Mouse (Mus musculus) kidney, postnatal 10 days (tissue): ENCODE data around the gene Sun1.

Source experiments
- DNase-seq: peaks from one replicate; pipeline ENCODE4 v3.0.0; 2021; ENCODE audit warnings: mixed read lengths

Gene Sun1

DNA sequence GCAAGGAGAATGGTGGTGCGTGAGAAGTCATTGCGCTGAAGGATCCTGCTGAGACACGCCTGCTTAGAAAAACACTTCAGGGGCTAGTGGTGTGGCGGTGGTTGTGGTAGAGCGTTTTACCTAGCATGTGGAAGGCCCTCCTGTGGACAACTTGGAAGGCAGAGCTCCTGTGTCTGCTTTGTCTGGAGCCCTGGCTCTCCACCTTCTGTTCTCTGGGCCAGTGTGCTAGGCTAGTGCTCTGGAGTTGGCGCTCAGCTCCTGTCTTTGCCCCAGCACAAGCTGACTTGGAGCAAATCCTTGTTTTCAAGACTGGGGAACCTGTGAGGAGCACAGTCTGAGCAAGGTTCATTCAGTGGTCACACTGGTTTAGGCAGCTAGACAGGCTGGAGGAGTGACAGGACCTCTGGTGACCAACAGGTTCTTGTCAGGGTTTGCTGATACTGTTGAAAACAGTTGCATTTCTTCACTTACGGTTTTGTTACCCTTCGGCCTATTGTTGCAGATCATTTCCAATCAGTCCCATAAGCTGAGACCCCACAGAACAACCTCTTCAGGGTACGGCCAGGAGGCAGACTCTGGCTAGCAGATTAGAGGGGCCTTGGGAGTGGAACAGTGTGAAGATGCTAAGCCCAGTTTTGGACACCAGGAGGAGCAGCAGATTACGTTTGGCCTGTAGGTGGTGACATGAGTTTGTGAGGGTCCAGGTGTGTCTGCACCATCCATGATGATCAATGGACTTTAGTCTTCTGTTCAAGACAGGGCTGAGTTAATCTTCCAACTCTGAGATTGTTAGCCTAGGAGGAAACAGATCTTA is 8.6 kb downstream of the Sun1 start:
- no peak for DNase-seq

DNA sequence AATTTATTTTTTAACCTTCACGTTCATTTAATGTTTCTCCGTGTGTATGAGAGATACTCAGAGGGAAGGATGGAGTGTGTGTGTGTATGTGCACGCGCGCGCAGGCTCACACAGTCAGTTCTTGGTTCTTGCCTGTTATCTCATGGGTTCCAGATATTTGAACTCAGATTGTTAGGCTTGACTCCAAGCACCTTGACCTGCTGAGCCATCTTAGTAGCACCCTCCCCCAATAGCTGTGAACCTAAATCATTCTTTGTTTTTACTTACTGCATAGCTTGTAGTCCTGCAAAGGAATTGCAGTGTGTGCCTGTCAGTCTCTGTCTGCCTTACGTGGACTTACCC is 9.2 kb downstream of the Sun1 start:
- DNase-seq, result no peak

GRCm38 (mm10) chr5:139211737-139212385 is 11.4 kb downstream of the Sun1 start:
- DNase-seq, result no peak

DNA sequence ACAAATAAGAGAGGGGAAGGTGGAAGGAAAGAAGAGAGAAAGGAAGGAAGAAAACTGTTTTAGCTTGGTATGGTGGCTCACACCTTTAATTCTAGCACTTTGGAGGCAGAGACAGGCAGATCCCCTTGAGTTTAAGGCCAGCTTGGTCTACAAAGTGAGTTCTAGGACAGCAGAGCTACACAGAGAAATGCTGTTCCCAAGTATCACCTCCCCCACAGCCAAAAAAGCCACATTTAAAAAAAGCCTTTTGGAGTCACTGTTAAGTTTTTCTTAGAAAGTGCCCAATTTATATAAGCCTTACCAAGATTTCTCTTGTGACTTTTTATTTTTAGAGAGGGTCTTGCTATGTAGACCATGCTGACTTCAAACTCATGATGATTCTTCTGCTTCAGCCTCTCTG is 13.9 kb downstream of the Sun1 start:
- DNase-seq, result no peak

DNA sequence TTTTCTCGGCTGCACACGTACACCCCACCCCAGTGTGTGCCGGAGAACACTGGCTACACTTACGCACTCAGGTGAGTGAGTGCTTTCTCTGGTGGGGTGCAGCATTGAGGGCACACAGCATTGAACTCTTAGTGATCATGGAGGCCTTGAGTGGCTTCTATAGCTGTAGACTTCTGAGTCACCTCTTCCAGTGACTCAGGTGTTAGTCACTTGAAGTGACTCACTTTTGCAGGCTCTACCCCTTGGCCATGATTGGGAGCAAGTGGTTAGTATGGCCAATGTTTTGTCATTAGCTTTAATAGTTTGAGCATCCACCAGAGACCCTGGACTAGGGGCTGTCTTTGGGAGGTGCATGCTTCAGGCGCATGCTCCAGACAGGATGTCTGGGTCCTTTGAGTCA is 14.7 kb downstream of the Sun1 start:
- no peak for DNase-seq

- DNase-seq, result no peak
Observed at GRCm38 (mm10) chr5:139216121-139216520, 15.7 kb downstream of the Sun1 start.

- no peak for DNase-seq
Observed at GRCm38 (mm10) chr5:139216774-139217173, 16.3 kb downstream of the Sun1 start.

DNA sequence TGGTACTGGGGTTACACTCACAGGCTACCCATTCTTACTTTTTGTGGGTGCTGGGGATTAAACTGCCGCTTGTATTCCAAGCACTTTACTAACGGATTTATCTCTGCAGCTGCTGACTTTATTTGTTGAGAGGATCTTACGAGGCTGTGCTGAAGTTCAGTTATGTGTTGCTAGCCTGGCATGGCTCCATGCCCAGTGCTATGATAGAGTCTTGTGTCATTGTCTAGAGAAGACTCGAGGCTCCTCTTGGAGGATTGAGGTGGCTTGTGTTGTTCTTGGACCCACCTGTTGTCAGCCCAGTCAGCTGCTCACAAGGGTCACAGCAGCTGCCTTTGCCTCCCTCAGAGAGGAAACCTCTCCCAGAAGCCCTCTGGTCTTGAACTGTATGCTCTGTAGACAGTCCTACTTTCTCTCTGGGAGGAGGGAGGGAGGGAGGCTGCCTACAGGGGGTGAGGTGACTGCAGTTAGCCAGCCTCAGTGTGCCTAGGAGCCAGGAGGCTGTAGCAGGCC is 19.6 kb downstream of the Sun1 start:
- peak; percentile 29 for DNase-seq

DNA sequence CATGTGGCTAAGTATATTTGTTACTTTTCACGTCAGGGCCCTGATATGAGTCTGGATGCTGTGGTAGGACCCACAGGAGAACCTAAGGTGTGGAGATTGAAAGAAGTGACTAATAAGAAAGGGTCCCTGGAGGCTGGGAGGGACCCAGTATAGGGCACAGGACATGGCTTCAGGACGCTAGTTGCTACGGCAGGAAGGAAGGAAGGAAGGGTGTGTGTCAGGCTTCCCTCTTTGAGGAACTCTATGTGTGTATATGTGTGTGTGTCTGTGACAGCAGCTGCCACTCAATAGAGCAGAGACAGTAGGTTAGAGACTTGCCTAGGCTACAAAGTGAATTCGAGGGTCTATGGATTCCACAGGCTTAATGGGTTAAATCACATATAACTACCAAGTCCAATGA is 20.2 kb downstream of the Sun1 start:
- DNase-seq, result no peak

GRCm38 (mm10) chr5:139223331-139223730 is 22.9 kb downstream of the Sun1 start:
- DNase-seq, result no peak

GRCm38 (mm10) chr5:139227236-139227635 is 26.8 kb downstream of the Sun1 start:
- no peak for DNase-seq

- no peak for DNase-seq
Observed at GRCm38 (mm10) chr5:139227645-139228044, 27.2 kb downstream of the Sun1 start.

GRCm38 (mm10) chr5:139228318-139228717 is 27.9 kb downstream of the Sun1 start:
- DNase-seq, result no peak

DNA sequence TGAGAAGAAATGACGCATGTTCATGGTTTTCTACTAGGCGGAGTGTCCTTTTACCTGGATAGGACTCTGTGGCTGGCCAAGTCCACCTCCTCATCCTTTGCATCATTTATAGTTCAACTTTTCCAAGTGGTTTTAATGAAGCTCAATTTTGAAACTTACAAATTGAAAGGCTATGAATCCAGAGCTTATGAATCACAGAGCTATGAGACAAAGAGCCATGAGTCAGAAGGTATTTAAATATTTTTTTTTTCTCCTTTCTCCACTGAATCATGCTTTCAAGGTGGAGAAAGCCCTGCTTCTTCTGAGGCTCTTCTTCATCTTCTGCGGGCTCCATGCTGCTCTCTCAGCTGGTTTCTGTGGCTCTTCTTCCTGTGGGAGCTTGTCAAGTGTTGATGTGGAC is 29.3 kb downstream of the Sun1 start:
- no peak for DNase-seq

DNA sequence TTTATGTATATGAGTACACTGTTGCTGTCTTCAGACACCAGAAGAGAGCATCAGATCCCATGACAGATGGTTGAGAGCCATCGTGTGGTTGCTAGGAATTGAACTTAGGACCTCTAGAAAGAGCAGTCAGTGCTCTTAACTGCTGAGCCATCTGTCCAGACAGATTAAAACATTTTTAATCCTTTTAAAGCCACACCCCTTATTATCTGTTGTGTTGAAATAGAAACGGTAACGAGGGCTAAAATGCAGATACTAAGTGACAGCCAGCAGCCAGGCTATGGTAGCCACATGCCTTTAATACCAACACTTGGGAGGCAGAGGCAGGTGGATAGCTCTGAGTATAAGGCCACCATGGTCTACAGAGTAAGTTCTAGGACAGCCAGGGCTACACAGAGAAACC is 31.6 kb downstream of the Sun1 start:
- no peak for DNase-seq

- no peak for DNase-seq
Observed at GRCm38 (mm10) chr5:139234423-139234822, 34.0 kb downstream of the Sun1 start.

- no peak for DNase-seq
Observed at GRCm38 (mm10) chr5:139237436-139237835, 37.0 kb downstream of the Sun1 start.

DNA sequence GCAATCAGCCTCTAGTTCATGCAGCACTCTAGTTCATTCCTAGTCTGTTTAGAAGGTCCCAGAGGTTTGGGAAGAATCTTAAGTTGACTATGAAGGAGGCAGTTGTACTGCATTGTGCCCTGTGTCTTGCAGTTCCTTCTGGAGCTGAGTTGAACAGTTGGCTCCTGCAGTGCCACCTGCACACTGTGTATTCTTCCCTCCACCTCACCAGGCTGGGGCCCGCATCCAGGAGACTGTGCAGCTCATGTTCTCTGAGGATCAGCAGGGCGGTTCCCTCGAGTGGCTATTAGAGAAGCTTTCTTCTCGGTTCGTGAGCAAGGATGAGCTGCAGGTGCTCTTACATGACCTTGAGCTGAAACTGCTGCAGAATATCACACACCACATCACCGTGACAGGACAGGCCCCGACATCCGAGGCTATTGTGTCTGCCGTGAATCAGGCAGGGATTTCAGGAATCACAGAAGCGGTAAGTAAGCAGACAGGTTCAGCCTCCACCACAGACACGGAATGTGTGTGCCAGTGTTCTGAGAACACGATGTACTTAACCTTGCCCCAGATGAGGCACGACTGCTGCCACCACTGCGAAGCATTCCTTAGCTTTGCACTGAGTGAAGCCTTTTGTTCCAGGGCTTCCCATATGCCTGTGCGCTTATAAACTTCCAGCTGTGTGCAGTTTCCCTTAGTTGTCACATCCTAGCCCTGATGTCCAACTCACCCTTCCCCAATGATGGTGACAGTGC is 40.8 kb downstream of the Sun1 start:
- DNase-seq, result no peak

GRCm38 (mm10) chr5:139243384-139243783 is 42.9 kb downstream of the Sun1 start:
- DNase-seq, result no peak

DNA sequence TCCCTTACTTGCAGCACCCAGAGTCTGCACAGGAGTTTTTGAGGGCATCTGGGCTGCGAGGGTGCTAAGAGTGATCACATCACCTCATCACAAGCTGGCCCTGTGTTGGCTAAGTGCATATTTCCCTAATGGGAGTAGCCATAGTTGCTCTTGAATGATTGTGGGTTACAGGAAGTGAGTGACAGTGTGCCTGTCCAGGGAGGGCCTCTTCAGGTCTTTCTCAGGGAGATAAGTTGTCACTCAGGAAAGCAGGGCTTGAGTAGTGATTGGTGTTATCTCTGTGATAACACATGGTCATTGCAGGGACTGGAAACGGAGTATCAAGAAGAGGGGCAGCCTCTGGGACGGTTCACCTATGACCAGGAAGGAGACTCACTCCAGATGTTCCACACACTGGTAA is 47.3 kb downstream of the Sun1 start:
- DNase-seq, result no peak

GRCm38 (mm10) chr5:139248846-139249245 is 48.4 kb downstream of the Sun1 start:
- DNase-seq, result no peak

GRCm38 (mm10) chr5:139251279-139251678 is 50.8 kb downstream of the Sun1 start:
- no peak for DNase-seq

DNA sequence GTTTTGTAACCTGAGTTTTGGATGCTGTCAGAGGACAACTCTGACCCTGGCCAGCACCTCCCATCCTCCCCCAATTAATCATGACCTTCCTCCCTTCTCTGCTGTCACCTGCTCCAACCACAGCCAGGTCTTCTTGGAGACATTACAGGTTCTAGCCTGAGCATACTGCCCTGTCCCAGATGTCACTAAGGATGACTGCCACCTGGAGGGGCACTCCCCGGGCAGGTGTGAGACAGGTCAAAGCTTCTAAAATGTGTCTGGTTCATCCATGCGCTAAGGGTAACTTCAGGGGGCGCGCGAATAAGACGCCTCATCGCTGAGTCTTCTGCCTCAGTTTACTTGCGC is 51.3 kb downstream of the Sun1 start:
- no peak for DNase-seq
